Mouse (Mus musculus) frontal cortex, postnatal 10 days (tissue): ENCODE data around the gene Akain1.

Source experiments
- DNase-seq, 2 experiments: peaks; one replicate each; pipeline ENCODE4 v3.0.0; 2022; ENCODE audit warnings: low spot score in 2 of 2, mixed read lengths in 1 of 2

Gene Akain1

DNA sequence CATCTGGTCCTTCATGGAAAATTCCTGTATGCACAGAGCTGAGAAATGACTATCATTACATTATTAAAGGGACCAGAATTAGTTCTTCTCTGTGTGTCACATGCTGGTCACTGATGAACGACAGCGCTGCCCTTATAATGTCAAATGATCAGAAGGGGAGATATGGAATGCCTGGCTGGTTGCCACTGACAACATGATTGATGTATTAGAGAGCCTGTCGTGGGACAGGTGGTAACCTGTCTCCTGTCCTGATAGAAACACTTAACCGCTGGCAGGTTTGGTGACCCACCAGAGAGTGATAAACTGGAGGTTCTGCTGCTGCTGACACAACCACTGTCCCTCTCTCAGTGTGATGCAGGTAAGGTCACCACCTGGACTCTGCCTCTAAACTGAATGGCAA is 40.1 kb downstream of the Akain1 start:
- no peak for DNase-seq

DNA sequence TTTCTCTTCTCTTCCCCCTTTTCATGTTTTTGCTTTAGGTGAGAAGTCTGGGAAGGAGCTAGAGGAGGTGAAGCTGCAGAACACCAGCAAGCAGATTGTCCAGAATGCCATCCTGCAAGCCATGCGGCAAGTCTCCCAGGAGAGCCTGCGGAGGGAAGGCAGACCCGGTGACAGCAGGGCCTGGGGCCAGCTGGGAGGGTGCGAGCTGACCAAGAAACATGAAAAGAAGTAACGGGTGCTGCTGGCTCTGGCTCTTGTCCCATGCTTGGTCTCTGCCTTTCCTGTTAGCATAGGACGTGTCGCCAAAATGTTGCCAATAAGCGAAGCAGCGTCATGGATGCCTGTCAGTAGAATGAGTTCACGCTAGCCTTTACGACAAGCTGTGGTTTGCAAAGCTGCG is 48.0 kb downstream of the Akain1 start:
- no peak for DNase-seq

DNA sequence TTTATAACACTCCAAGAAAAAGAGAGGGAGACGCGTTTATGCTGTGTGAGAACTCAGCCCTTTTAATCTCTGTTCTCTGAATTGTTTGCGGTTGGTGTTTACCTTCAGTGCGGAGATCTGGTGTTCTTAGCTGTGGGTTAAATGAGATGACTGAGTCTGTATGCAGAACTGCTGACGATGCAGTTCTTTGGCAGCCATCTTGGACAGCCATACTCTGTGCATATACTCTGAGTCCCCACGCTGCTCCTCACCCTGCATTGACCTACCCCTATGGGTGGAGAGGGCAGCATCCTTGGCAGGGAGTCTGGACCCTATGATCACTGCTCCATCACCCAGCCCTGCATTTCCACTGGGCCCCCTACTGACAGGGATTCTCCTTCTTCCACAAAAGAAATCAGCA is 48.8 kb downstream of the Akain1 start:
- DNase-seq: no peak

DNA sequence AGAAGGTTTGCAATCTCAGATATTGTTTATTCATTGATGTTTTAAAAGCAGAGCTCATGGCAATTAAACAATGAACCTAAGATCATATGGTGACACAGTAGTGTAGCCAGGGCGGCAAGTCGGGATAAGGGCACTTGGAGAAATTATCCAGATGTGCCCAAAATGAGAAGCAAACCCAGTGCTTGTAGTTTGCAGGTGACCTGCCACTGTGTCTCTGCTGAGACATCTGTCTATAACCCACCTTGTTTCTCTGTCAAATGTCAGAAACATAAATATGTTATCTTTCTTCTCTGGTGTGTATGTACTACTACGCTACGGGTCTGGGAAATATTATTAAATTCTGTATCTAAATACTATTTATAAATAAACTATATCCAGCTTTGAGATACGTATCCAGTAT is 49.7 kb downstream of the Akain1 start:
- no peak for DNase-seq

- no peak for DNase-seq
Observed at GRCm38 (mm10) chr17:69492368-69492767, 53.2 kb downstream of the Akain1 start.

GRCm38 (mm10) chr17:69495531-69495930 is 56.4 kb downstream of the Akain1 start:
- DNase-seq: no peak

- DNase-seq: no peak
Observed at GRCm38 (mm10) chr17:69496125-69496524, 57.0 kb downstream of the Akain1 start.

DNA sequence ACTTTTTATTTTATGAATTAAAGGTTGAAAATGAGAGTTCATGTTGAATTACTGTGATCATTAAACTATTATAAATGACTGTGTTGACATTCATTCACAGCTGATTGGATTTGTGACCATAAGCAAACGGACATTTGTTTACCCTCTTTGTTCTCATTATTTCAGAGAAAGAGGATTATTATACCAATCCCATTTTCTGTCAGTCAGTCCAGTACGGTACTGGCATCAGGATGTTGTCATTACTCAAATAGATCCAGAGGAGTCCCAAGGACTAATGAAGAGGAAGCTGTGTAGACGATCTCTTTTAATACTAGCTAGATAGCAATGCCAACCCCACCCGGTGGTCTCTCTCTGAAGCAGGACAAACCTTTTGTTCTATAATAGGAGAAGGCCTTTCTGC is 58.2 kb downstream of the Akain1 start:
- DNase-seq: no peak

DNA sequence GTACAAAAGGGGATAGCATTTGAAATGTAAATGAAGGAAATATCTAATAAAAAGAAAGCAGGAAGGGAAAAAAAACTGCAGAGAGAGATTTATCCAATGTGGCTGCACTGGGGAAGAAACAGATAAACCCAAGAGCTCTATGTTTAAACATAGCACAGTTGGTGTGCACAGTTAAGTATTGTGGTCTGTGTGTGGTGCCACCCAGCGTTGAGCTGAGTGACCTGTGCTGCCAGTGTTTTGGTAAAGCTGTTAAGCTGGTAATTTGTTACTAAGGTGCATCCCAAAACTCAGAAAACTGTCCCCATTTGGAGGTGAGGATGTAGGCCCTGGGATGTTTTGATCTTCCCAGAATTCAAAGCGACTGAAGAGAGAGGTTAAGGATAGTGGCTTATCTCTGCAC is 59.8 kb downstream of the Akain1 start:
- no peak for DNase-seq

DNA sequence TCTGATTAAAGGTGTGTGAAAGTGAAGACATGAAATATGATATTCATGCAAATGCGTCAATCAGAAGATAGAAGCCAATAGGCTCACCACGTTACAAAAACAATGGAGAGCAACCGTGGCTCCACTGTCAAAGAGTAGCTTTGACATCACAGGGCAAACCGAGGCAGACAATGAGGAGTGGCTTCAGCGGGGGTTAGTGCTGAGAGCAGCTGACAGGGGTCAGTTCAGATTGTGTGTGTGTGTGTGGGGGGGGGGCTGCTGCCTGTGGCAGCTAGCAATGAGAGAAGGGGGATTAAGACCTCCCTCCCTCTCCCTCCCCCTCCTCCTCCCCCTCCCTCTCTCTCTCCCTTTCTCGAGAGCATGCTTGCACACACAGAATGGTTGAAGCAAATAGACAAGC is 60.3 kb downstream of the Akain1 start:
- DNase-seq: no peak

GRCm38 (mm10) chr17:69506070-69506469 is 66.9 kb downstream of the Akain1 start:
- DNase-seq: peak in 1 of 2 experiments; percentile 18

GRCm38 (mm10) chr17:69516344-69516907 is 77.3 kb downstream of the Akain1 start:
- no peak for DNase-seq

DNA sequence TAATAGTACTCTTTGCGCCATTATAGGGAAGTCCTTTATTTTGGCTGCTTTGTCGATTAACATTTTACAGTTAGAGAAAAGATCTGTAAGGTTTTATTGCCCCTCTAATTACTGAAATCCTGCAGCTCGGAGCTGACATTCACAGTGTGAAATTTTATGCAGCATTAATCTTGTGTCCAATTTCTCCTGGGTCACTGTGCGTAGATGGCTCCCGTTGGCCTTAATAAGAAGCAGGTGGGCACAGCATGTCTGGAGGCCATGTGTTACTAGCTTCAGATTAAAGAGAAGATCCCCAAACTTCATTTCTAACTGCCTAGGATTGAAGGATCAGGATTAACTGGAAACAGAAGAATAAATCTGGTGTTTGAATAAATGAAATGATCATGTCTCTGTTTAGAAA is 92.3 kb downstream of the Akain1 start:
- no peak for DNase-seq
